Mouse (Mus musculus): ENCODE data around the gene Mtus2.

- TF ChIP-seq CTCF (IDR thresholded peaks at IDR 0.05; ENCODE audit: borderline replicate concordance, insufficient read depth, low read depth, low read length), result no peak
- no peak for TF ChIP-seq POLR2A (IDR thresholded peaks at IDR 0.05; ENCODE audit: borderline replicate concordance, insufficient read depth, low read length)
These were observed 55.0 kb downstream of the Mtus2 start for GRCm38 (mm10) chr5:148012156-148012555.
